Mouse (Mus musculus): ENCODE results near the gene Cytl1. TPM values are rescaled to one million over a fixed set of nuclear protein-coding genes. Genes with fewer than 3 reads are reported as not detected.

Cytl1 gene
- 1.2 TPM in 2 replicates for polyA plus RNA-seq (2012; rRNA removed)

- no peak for TF ChIP-seq POLR2A (IDR thresholded peaks at IDR 0.05; ENCODE audit: borderline replicate concordance, insufficient read depth, low read length)
- no peak for TF ChIP-seq CTCF (IDR thresholded peaks at IDR 0.05; ENCODE audit: borderline replicate concordance, insufficient read depth, low read depth, low read length)
- WGBS = 51% methylated on average over 5 of the region's 5 CpGs
- Histone ChIP-seq H3K27ac (ENCODE audit: insufficient read depth, low read length) (no peak within 1 kb of the TSS), H3K27me3 (ENCODE audit: control insufficient read depth, insufficient read depth, low read length) (no peaks in the 10 kb centered on the region), H3K4me1 (ENCODE audit: control insufficient read depth, insufficient read depth, low read length) (no peaks in the 10 kb centered on the region; the same call in 1 of the 2 replicates), H3K4me3 (replicated peaks; ENCODE audit: insufficient read depth, low read depth, low read length) (no peak within 1 kb of the TSS)
- DNase-seq = no peak
These were observed at the start of gene Cytl1 for GRCm38 (mm10) chr5:37735224-37735623. Gene Cytl1 (plus strand): TSS chr5:37735519.

- no peak for TF ChIP-seq CTCF (IDR thresholded peaks at IDR 0.05; ENCODE audit: borderline replicate concordance, insufficient read depth, low read depth, low read length)
- no peak for TF ChIP-seq POLR2A (IDR thresholded peaks at IDR 0.05; ENCODE audit: borderline replicate concordance, insufficient read depth, low read length)
- Histone ChIP-seq H3K4me3 (replicated peaks; ENCODE audit: insufficient read depth, low read depth, low read length) (no peak overlapping the region), H3K27ac (ENCODE audit: insufficient read depth, low read length) (no peak overlapping the region), H3K27me3 (ENCODE audit: control insufficient read depth, insufficient read depth, low read length) (no peaks in the 10 kb centered on the region; the same call in 1 of the 2 replicates), H3K4me1 (ENCODE audit: control insufficient read depth, insufficient read depth, low read length) (no peaks in the 10 kb centered on the region)
- 83% methylated on average over 3 of the region's 3 CpGs for WGBS
- no peak for DNase-seq
These were observed 42.6 kb upstream of the Cytl1 start for GRCm38 (mm10) chr5:37692759-37693158.

- no peak for DNase-seq
- no peak overlapping the region for H3K27ac ChIP-seq (ENCODE audit: insufficient read depth, low read length)
- no peak overlapping the region for H3K4me3 ChIP-seq (replicated peaks; ENCODE audit: insufficient read depth, low read depth, low read length)
- TF ChIP-seq POLR2A (IDR thresholded peaks at IDR 0.05; ENCODE audit: borderline replicate concordance, insufficient read depth, low read length) (no peak), CTCF (IDR thresholded peaks at IDR 0.05; ENCODE audit: borderline replicate concordance, insufficient read depth, low read depth, low read length) (no peak)
- H3K27me3 ChIP-seq (ENCODE audit: control insufficient read depth, insufficient read depth, low read length) = no peaks in the 10 kb centered on the region; the same call in 1 of the 2 replicates
- 11% methylated on average over 4 of the region's 4 CpGs for WGBS
- no peaks in the 10 kb centered on the region for H3K4me1 ChIP-seq (ENCODE audit: control insufficient read depth, insufficient read depth, low read length)
These were observed 39.5 kb upstream of the Cytl1 start for GRCm38 (mm10) chr5:37695773-37696172.

- Histone ChIP-seq H3K27ac (ENCODE audit: insufficient read depth, low read length) (no peak overlapping the region), H3K4me3 (replicated peaks; ENCODE audit: insufficient read depth, low read depth, low read length) (no peak overlapping the region), H3K27me3 (ENCODE audit: control insufficient read depth, insufficient read depth, low read length) (no peaks in the 10 kb centered on the region; the same call in 1 of the 2 replicates), H3K4me1 (ENCODE audit: control insufficient read depth, insufficient read depth, low read length) (no peaks in the 10 kb centered on the region)
- 85% methylated on average over 7 of the region's 7 CpGs for WGBS
- no peak for TF ChIP-seq POLR2A (IDR thresholded peaks at IDR 0.05; ENCODE audit: borderline replicate concordance, insufficient read depth, low read length)
- TF ChIP-seq CTCF (IDR thresholded peaks at IDR 0.05; ENCODE audit: borderline replicate concordance, insufficient read depth, low read depth, low read length) = no peak
- DNase-seq = no peak
These were observed 38.0 kb upstream of the Cytl1 start for GRCm38 (mm10) chr5:37697286-37697685.

GRCm38 (mm10) chr5:37699757-37700156 is 35.6 kb upstream of the Cytl1 start:
- TF ChIP-seq POLR2A (IDR thresholded peaks at IDR 0.05; ENCODE audit: borderline replicate concordance, insufficient read depth, low read length) = no peak
- no peak for TF ChIP-seq CTCF (IDR thresholded peaks at IDR 0.05; ENCODE audit: borderline replicate concordance, insufficient read depth, low read depth, low read length)
- no peak overlapping the region for H3K27ac ChIP-seq (ENCODE audit: insufficient read depth, low read length)
- 31% methylated on average over 12 of the region's 12 CpGs for WGBS
- H3K27me3 ChIP-seq (ENCODE audit: control insufficient read depth, insufficient read depth, low read length) = no peaks in the 10 kb centered on the region
- no peaks in the 10 kb centered on the region for H3K4me1 ChIP-seq (ENCODE audit: control insufficient read depth, insufficient read depth, low read length)
- DNase-seq = peak; percentile 18 to 55
- no peak overlapping the region for H3K4me3 ChIP-seq (replicated peaks; ENCODE audit: insufficient read depth, low read depth, low read length)

GRCm38 (mm10) chr5:37704962-37705361 is 30.4 kb upstream of the Cytl1 start:
- TF ChIP-seq CTCF (IDR thresholded peaks at IDR 0.05; ENCODE audit: borderline replicate concordance, insufficient read depth, low read depth, low read length) (no peak), POLR2A (IDR thresholded peaks at IDR 0.05; ENCODE audit: borderline replicate concordance, insufficient read depth, low read length) (no peak)
- no peaks in the 10 kb centered on the region for H3K4me1 ChIP-seq (ENCODE audit: control insufficient read depth, insufficient read depth, low read length)
- DNase-seq = no peak
- H3K27me3 ChIP-seq (ENCODE audit: control insufficient read depth, insufficient read depth, low read length) = no peaks in the 10 kb centered on the region
- H3K27ac ChIP-seq (ENCODE audit: insufficient read depth, low read length) = no peak overlapping the region
- 76% methylated on average over 2 of the region's 2 CpGs for WGBS
- H3K4me3 ChIP-seq (replicated peaks; ENCODE audit: insufficient read depth, low read depth, low read length) = no peak overlapping the region

- H3K27me3 ChIP-seq (ENCODE audit: control insufficient read depth, insufficient read depth, low read length) = no peaks in the 10 kb centered on the region
These were observed 27.2 kb upstream of the Cytl1 start for GRCm38 (mm10) chr5:37708124-37708523.

GRCm38 (mm10) chr5:37709257-37709904 is 25.9 kb upstream of the Cytl1 start:
- no peak overlapping the region for H3K27ac ChIP-seq (ENCODE audit: insufficient read depth, low read length)
- H3K4me3 ChIP-seq (replicated peaks; ENCODE audit: insufficient read depth, low read depth, low read length) = no peak overlapping the region
- H3K4me1 ChIP-seq (ENCODE audit: control insufficient read depth, insufficient read depth, low read length) = no peaks in the 10 kb centered on the region
- no peak for DNase-seq
- H3K27me3 ChIP-seq (ENCODE audit: control insufficient read depth, insufficient read depth, low read length) = no peaks in the 10 kb centered on the region
- TF ChIP-seq CTCF (IDR thresholded peaks at IDR 0.05; ENCODE audit: borderline replicate concordance, insufficient read depth, low read depth, low read length) = no peak
- TF ChIP-seq POLR2A (IDR thresholded peaks at IDR 0.05; ENCODE audit: borderline replicate concordance, insufficient read depth, low read length) = no peak
- 84% methylated on average over 5 of the region's 5 CpGs for WGBS

More at GRCm38 (mm10) chr5:37708124-37708523, 27.2 kb upstream of the Cytl1 start:
- 66% methylated on average over 3 of the region's 3 CpGs for WGBS
- TF ChIP-seq CTCF (IDR thresholded peaks at IDR 0.05; ENCODE audit: borderline replicate concordance, insufficient read depth, low read depth, low read length) (no peak), POLR2A (IDR thresholded peaks at IDR 0.05; ENCODE audit: borderline replicate concordance, insufficient read depth, low read length) (no peak)
- Histone ChIP-seq H3K4me3 (replicated peaks; ENCODE audit: insufficient read depth, low read depth, low read length) (no peak overlapping the region), H3K4me1 (ENCODE audit: control insufficient read depth, insufficient read depth, low read length) (no peaks in the 10 kb centered on the region), H3K27ac (ENCODE audit: insufficient read depth, low read length) (no peak overlapping the region)
- no peak for DNase-seq
